Mouse (Mus musculus) erythroblast, embryonic 14.5 days (primary cell): ENCODE data around the gene Acyp2.

Experiments
- GATA1 ChIP-seq: IDR thresholded peaks from 2 replicates; pipeline ENCODE4 v1.6.1; 2012; ENCODE audit warnings: low read length, inconsistent platforms, mixed read lengths
- TAL1 ChIP-seq: IDR thresholded peaks from 3 replicates; pipeline ENCODE4 v1.6.1; 2012; ENCODE audit warnings: low read length, inconsistent platforms, mixed read lengths

- TF ChIP-seq TAL1: no peak
- no peak for TF ChIP-seq GATA1
These were observed 31.8 kb downstream of the Acyp2 start for GRCm38 (mm10) chr11:30617571-30618097.
